Mouse (Mus musculus) G1E (cell line): ENCODE data around the gene Rpl9-ps6.
A peak's percentile ranks its signal among the peaks of the same experiment; 100 is the strongest.

Experiments
- CTCF ChIP-seq: IDR thresholded peaks from 2 replicates; pipeline ENCODE4 v1.5.1; 2012; ENCODE audit warnings: low read depth, low read length, inconsistent platforms, mixed read lengths
- GATA1 ChIP-seq: IDR thresholded peaks from 2 replicates; pipeline ENCODE4 v1.6.1; 2012; ENCODE audit warnings: borderline replicate concordance, low read length, inconsistent platforms, mixed read lengths
- POLR2AphosphoS5 ChIP-seq: IDR thresholded peaks from 2 replicates; pipeline ENCODE4 v1.6.1; 2012; ENCODE audit warnings: low read depth, low read length, inconsistent platforms; ENCODE audit not compliant: insufficient replicate concordance
- TAL1 ChIP-seq: conservative IDR thresholded peaks from 2 replicates; pipeline ENCODE4 v1.6.1; 2012; ENCODE audit warnings: low read depth, low read length, inconsistent platforms, mixed read lengths

DNA sequence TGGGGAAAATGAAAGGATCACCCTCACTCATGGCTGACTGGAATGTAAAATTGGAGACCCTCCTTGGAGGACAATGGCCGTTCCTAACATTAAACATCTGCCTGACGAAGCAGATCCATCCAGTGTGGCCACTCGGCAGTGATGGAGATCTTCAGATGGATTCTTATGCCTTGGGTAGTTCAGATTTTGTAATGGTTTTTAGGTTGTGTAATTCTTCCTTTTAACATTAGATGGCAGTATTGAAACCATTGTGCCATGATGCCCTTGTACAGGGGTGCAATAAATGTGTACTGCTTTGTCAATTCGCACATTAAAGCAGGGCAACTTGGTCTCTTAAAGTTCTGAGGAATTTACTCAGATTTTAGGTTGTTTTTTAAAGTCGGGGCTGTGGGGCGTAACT lies 35.0 kb upstream of the Rpl9-ps6 start:
- TF ChIP-seq CTCF: peak; percentile 46; the same call in 1 of the 2 replicates
- no peak for TF ChIP-seq GATA1
- no peak for TF ChIP-seq TAL1
- no peak for TF ChIP-seq POLR2AphosphoS5
